Mouse (Mus musculus) activated CD4-positive, CD25-positive, alpha-beta regulatory T cell, adult 4 months (primary cell): ENCODE results near the gene Uqcc1. TPM values are rescaled to one million over a fixed set of nuclear protein-coding genes. Genes with fewer than 3 reads are reported as not detected.
"Not testable (repeated sequence)": the region's sequence is repeated elsewhere in the genome, so short reads cannot be mapped to it uniquely, and the experiment has no call there.

Experiments
- ATAC-seq: one replicate; pipeline ENCODE4 v1.8.0; 2017
- polyA plus RNA-seq, 2 experiments: library from polyadenylated mRNA; unstranded; fragments of 100-300 nt; shearing (Covaris generic); gene quantifications; one replicate each; pipeline ENCODE4 v1.2.1; 2017

Uqcc1 gene
- polyA plus RNA-seq, 2 experiments from 2014 or later: 23.1 to 34.2 TPM

GRCm38 (mm10) chr2:155928711-155929345 lies 1.3 kb downstream of the Uqcc1 start:
- no peak for ATAC-seq

- ATAC-seq: not testable (repeated sequence)
Measured at GRCm38 (mm10) chr2:155925213-155925612, 4.9 kb downstream of the Uqcc1 start.

GRCm38 (mm10) chr2:155923143-155923542 lies 7.0 kb downstream of the Uqcc1 start:
- no peak for ATAC-seq

GRCm38 (mm10) chr2:155914684-155915083 lies 15.4 kb downstream of the Uqcc1 start:
- ATAC-seq: no peak

- ATAC-seq: no peak
Measured at GRCm38 (mm10) chr2:155903632-155904008, 26.5 kb downstream of the Uqcc1 start.

DNA sequence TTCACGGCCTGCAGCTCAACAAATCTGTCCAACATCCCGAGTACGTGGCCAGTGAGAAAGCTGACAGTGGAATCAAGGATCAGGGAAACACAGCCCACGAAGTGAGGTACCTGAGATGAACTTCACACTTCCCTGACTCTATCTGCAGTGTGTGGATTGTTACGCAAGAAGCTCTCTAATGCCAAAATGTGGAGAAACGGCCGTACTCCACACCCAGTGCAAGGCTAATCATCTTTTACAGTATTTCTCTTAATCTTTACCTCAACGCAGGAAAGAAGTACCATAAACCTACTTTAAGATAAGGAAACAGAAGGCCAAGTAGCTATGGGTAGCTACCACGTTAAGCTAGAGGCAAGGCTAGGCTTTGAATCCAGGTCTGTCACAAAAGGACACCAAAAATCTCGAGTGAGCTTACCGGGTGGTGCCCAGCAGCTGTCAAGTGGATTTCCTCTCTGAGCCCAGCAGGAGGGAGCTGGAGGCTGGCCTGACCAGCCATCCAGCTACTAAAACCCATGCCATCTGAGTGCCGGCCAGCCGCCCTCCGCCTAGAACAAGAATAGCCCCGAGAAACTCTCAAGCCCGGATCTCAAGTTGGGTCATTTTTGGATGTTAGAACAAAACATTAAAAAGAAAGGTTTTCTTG lies 27.0 kb downstream of the Uqcc1 start:
- no peak for ATAC-seq

DNA sequence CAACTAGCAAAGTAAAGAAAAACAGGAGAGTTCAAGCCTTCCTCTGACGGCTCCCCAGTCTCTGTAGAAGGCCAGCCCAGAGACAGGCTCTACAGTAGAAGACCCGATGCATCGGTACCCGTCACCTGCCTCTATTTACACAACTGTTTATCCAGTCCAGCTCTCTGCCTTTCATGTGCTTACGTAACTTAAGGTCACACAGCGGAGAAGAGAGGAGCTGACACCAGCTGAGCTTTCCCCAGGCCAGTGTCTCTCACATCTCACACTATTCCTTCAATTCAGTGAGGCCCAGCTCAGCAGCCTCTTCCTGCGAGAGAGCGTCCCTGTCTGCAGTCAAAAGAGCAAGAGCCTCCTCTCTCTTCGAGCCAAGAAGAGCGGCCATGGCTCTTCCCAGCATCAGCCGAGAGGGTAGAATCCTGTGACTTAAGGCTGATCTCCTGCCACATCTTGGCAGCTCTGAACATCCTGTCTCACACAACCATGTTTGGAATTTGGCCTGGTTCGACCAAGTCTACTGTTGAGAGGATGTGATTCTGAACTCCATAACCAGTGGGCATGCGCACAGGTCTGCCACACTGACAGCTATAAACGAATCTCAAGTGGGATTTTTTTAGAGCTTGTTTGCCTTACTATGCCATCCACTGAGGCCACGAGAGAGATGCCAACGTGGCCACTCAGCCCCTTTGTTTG lies 34.9 kb downstream of the Uqcc1 start:
- ATAC-seq: no peak

GRCm38 (mm10) chr2:155894307-155895045 lies 35.6 kb downstream of the Uqcc1 start:
- ATAC-seq: no peak

- no peak for ATAC-seq
Measured at GRCm38 (mm10) chr2:155886776-155887175, 43.3 kb downstream of the Uqcc1 start.

GRCm38 (mm10) chr2:155885271-155885697 lies 44.8 kb downstream of the Uqcc1 start:
- no peak for ATAC-seq

DNA sequence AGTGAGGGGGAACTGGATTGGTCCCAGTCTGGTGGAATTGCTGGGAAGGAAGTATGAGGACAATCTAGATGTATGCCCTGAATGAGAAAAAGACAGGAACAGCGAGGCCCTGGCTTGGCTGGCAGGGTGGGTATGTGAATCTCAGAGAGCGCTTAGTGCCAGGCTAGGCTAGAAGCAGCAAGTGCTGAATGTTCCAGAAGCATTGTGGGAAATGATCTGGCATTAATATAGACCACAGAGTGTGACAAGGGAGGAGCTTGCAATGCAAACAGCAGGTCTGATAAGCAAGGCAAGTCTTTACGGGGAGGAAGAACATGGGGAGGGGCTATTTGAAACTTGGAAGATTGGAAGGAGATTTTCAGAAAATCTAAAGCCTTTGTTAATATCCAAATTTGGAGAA lies 48.0 kb downstream of the Uqcc1 start:
- ATAC-seq: no peak

- no peak for ATAC-seq
Measured at GRCm38 (mm10) chr2:155878964-155879876, 50.9 kb downstream of the Uqcc1 start.

DNA sequence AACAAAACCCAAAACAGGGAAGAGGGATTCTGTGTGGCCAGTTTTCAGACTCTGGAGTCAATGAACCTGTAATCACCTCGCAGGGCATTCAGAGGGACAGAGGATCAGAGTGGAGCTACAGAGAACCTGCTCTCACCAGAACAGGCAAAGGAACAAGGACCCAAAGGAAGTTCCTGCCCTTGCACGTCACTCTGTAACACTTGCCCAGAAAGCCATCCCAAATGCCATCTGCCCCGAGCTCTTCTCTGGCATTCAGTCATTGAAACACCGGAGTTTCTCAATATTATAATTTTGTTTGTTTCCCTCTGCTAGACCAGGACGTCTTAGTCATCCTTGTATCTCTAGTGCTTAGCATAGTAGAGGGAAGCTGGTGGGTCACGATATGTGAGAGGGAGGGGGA lies 56.5 kb downstream of the Uqcc1 start:
- ATAC-seq: no peak

DNA sequence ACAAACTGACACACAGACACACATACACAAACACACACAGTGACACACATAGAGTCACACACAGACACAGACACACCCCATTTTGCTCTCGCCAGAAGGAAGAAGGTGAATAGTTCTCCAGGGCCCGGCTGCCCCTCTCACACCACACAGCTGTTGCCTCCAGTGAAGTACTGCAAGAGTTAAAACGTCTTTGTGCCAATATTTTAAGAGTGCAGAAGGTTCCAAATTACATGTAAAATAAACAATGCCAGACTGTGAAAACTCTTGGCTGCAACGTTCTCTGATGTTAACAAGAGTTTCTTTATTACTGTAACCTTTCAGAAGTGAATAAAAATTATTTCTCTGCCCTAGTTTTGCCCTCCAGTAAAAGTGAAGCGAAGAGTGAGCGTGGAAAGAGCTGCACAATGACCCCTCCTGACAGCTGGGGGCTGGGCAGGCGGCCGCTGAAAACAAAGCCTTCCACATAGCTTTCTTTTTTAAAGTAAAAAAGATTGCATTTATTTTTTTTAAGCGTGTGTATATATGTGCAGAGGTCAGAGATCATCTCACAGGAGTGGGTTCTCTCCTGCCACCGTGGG lies 57.1 kb downstream of the Uqcc1 start:
- no peak for ATAC-seq

DNA sequence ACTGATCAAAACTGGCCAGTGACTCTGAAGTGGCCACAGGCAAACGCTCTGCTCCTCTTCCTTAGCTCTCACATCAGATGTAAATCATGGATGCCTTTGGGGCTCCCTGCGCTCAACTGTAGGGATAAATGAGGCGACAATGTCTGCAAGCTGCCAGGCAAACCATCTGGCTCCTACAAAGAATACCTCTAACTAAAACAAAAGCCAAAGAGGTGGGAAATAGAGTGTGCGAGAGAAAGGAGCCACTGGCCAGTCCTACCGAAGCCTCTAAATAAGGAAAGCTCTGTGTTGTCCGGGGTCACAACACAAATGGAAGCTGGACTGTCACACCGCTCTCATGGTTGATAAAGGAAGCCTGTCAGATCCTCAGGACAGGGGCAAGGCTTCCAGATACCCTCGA lies 57.6 kb downstream of the Uqcc1 start:
- ATAC-seq: no peak

GRCm38 (mm10) chr2:155869772-155870171 lies 60.3 kb downstream of the Uqcc1 start:
- no peak for ATAC-seq

GRCm38 (mm10) chr2:155868320-155868719 lies 61.8 kb downstream of the Uqcc1 start:
- ATAC-seq: no peak

GRCm38 (mm10) chr2:155863301-155863867 lies 66.7 kb downstream of the Uqcc1 start:
- ATAC-seq: no peak

DNA sequence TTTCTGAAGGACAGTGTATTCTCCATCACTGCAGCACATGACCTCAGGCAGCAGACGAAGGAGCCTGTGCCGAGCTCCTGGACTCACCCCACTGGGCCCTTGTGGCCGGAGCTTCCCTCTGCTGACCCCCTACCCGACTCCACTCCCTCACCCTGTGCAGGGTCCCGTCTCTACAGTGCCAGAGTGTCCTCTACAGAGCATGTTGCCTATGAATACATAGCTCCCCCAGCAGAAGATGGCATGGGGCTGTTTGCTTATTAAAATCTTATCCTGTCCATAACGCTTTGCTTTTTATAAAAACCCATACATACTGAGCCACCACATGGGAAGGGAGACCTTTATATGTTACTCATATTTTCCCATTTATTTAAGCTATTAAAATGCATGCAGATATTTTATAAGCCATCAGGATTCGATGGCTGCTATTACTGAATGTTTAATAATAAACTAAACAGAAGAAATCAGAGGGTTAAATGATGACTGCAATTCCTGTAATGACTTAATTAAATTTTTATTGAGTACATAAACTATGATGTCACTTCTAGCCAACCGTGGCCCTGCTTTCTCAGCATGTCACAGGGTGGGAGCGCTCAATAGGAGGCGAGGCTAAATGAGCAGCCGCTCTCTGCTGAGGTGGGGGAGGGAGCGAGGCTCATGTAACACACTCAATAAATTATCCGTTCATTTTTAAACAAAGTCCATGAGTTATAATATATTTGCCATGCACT lies 67.4 kb downstream of the Uqcc1 start:
- ATAC-seq: no peak

GRCm38 (mm10) chr2:155861581-155861980 lies 68.5 kb downstream of the Uqcc1 start:
- no peak for ATAC-seq

DNA sequence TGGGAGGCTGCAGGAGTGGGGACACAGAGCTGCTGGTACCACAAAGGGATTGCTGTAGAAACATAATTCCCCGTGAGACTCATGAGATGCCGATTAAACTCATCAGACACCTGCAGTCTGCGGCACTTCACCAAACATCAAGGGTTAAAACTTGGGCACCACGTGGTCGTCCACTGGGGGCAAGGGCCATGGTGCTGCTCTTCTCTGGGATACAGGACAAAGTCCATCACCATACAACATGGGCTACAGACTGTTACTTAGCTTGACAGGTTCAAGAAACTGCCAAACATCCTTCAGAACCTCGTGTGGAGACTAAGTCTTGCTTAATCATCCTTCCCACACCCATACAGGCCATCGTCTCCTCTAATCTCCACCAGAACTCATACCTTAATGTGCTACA lies 70.0 kb downstream of the Uqcc1 start:
- no peak for ATAC-seq
